Mouse (Mus musculus) G1E (cell line): ENCODE results near the gene 3110040M04Rik.

Experiments
- CTCF ChIP-seq: IDR thresholded peaks from 2 replicates; pipeline ENCODE4 v1.5.1; 2012; ENCODE audit warnings: low read depth, low read length, inconsistent platforms, mixed read lengths
- GATA1 ChIP-seq: IDR thresholded peaks from 2 replicates; pipeline ENCODE4 v1.6.1; 2012; ENCODE audit warnings: borderline replicate concordance, low read length, inconsistent platforms, mixed read lengths
- GATA2 ChIP-seq: IDR thresholded peaks from 2 replicates; pipeline ENCODE4 v1.6.1; 2012; ENCODE audit warnings: low read depth, low read length, inconsistent platforms, borderline replicate concordance
- TAL1 ChIP-seq: conservative IDR thresholded peaks from 2 replicates; pipeline ENCODE4 v1.6.1; 2012; ENCODE audit warnings: low read depth, low read length, inconsistent platforms, mixed read lengths

GRCm38 (mm10) chr1:151245846-151246245, 41.9 kb downstream of the 3110040M04Rik start:
- TF ChIP-seq GATA1 (no peak), CTCF (no peak), GATA2 (no peak), TAL1 (no peak)
